Mouse (Mus musculus) testis, postnatal 14 days (tissue): ENCODE measurements around the gene Vtn.

Experiments
- DNase-seq: peaks from one replicate; pipeline ENCODE4 v3.0.0; 2021; ENCODE audit warnings: low spot score

Vtn gene

GRCm38 (mm10) chr11:78534516-78534915, 35.6 kb downstream of the Vtn start:
- no peak for DNase-seq

GRCm38 (mm10) chr11:78535376-78536079, 36.6 kb downstream of the Vtn start:
- DNase-seq = peak; percentile 44

GRCm38 (mm10) chr11:78536080-78536689, 37.3 kb downstream of the Vtn start, which contains the start of the genes Tnfaip1 and Ift20:
Gene Tnfaip1, minus strand, starts transcription at chr11:78536332.
Gene Ift20, plus strand, starts transcription at chr11:78536361.
- peak; percentile 98 for DNase-seq

- DNase-seq = no peak
Measured at GRCm38 (mm10) chr11:78536690-78537084, 37.8 kb downstream of the Vtn start.

- no peak for DNase-seq
Measured at GRCm38 (mm10) chr11:78540358-78540757, 41.5 kb downstream of the Vtn start.

- no peak for DNase-seq
Measured at GRCm38 (mm10) chr11:78544449-78545111, 45.7 kb downstream of the Vtn start.

GRCm38 (mm10) chr11:78545181-78545580, 46.3 kb downstream of the Vtn start:
- DNase-seq = no peak

GRCm38 (mm10) chr11:78547718-78548460, 49.0 kb downstream of the Vtn start:
- no peak for DNase-seq

- DNase-seq = no peak
Measured at GRCm38 (mm10) chr11:78549491-78549987, 50.6 kb downstream of the Vtn start.

- DNase-seq = peak; percentile 98
Measured at GRCm38 (mm10) chr11:78550168-78551058, 51.5 kb downstream of the Vtn start, which contains the start of gene Tmem97. Gene Tmem97, minus strand, starts transcription at chr11:78550777.

GRCm38 (mm10) chr11:78551059-78551398, 52.1 kb downstream of the Vtn start:
- DNase-seq = no peak
